Mouse (Mus musculus): ENCODE data around the gene 6330409D20Rik.

6330409D20Rik gene

GRCm38 (mm10) chr2:32756674-32757055 is 15.8 kb upstream of the 6330409D20Rik start:
- 34% methylated on average over 6 of the region's 6 CpGs for WGBS

- 67% methylated on average over 10 of the region's 10 CpGs for WGBS
Measured at GRCm38 (mm10) chr2:32752181-32752580, 11.4 kb upstream of the 6330409D20Rik start.

- 44% methylated on average over 10 of the region's 10 CpGs for WGBS
Measured at GRCm38 (mm10) chr2:32751665-32752033, 10.8 kb upstream of the 6330409D20Rik start.

- WGBS: 53% methylated on average over 31 of the region's 31 CpGs
Measured at GRCm38 (mm10) chr2:32750887-32751664, 10.3 kb upstream of the 6330409D20Rik start.

- 77% methylated on average over 7 of the region's 7 CpGs for WGBS
Measured at GRCm38 (mm10) chr2:32750199-32750598, 9.4 kb upstream of the 6330409D20Rik start.

- 92% methylated on average over 16 of the region's 16 CpGs for WGBS
Measured at GRCm38 (mm10) chr2:32749082-32749481, 8.3 kb upstream of the 6330409D20Rik start.

- 63% methylated on average over 15 of the region's 15 CpGs for WGBS
Measured at GRCm38 (mm10) chr2:32744272-32744982, 3.6 kb upstream of the 6330409D20Rik start.

- 21% methylated on average over 18 of the region's 18 CpGs for WGBS
Measured at GRCm38 (mm10) chr2:32742173-32742531, 1.3 kb upstream of the 6330409D20Rik start.

- WGBS: 15% methylated on average over 56 of the region's 58 CpGs
Measured at GRCm38 (mm10) chr2:32741273-32742172, 707 bp upstream of the 6330409D20Rik start.

- 61% methylated on average over 4 of the region's 4 CpGs for WGBS
Measured at GRCm38 (mm10) chr2:32739311-32739710, 1.5 kb downstream of the 6330409D20Rik start.

- WGBS: 69% methylated on average over 6 of the region's 6 CpGs
Measured at GRCm38 (mm10) chr2:32737008-32737407, 3.8 kb downstream of the 6330409D20Rik start.

- whole genome bisulfite sequencing: 58% methylated on average over 3 of the region's 3 CpGs
Measured at GRCm38 (mm10) chr2:32736306-32736829, 4.4 kb downstream of the 6330409D20Rik start.

GRCm38 (mm10) chr2:32734933-32735332 is 5.9 kb downstream of the 6330409D20Rik start:
- WGBS: 63% methylated on average over 4 of the region's 4 CpGs

- whole genome bisulfite sequencing: 63% methylated on average over 4 of the region's 4 CpGs
Measured at GRCm38 (mm10) chr2:32734480-32734879, 6.3 kb downstream of the 6330409D20Rik start.

- 83% methylated on average over 6 of the region's 6 CpGs for WGBS
Measured at GRCm38 (mm10) chr2:32732695-32733094, 8.1 kb downstream of the 6330409D20Rik start.

- WGBS: 86% methylated on average over 4 of the region's 4 CpGs
Measured at GRCm38 (mm10) chr2:32731911-32732310, 8.9 kb downstream of the 6330409D20Rik start.

- 75% methylated on average over 11 of the region's 11 CpGs for WGBS
Measured at GRCm38 (mm10) chr2:32730854-32731253, 10.0 kb downstream of the 6330409D20Rik start.

GRCm38 (mm10) chr2:32729547-32729946 is 11.3 kb downstream of the 6330409D20Rik start:
- 85% methylated on average over 4 of the region's 4 CpGs for WGBS

- WGBS: 72% methylated on average over 7 of the region's 7 CpGs
Measured at GRCm38 (mm10) chr2:32728463-32728862, 12.4 kb downstream of the 6330409D20Rik start.

GRCm38 (mm10) chr2:32727435-32727834 is 13.4 kb downstream of the 6330409D20Rik start:
- 2% methylated on average over 16 of the region's 16 CpGs for WGBS

- WGBS: 75% methylated on average over 16 of the region's 16 CpGs
Measured at GRCm38 (mm10) chr2:32724832-32725790, 15.7 kb downstream of the 6330409D20Rik start.
